Mouse (Mus musculus) WW6 (cell line): Measurements from ENCODE around the gene Arrdc1.
"Not testable (repeated sequence)": the region's sequence is repeated elsewhere in the genome, so short reads cannot be mapped to it uniquely, and the experiment has no call there.

Experiments
- DNase-seq: peaks from one replicate; pipeline ENCODE4 v3.0.0-alpha.2; 2013; ENCODE audit warnings: low read depth, low spot score

Arrdc1 gene

GRCm38 (mm10) chr2:24935057-24935796, at the start of gene Arrdc1:
Arrdc1 (minus strand) TSS chr2:24935252.
- peak; percentile 94 for DNase-seq

GRCm38 (mm10) chr2:24976960-24977359, 41.9 kb upstream of the Arrdc1 start:
- DNase-seq: no peak

GRCm38 (mm10) chr2:24975704-24976297, 40.7 kb upstream of the Arrdc1 start, which contains the start of gene Pnpla7:
Pnpla7 (plus strand) TSS chr2:24976033.
- DNase-seq: peak; percentile 39

GRCm38 (mm10) chr2:24974906-24975703, 40.1 kb upstream of the Arrdc1 start, which contains the start of gene Mrpl41:
Mrpl41 (minus strand) TSS chr2:24975098.
- peak; percentile 86 for DNase-seq

GRCm38 (mm10) chr2:24974452-24974851, 39.4 kb upstream of the Arrdc1 start:
- DNase-seq: not testable (repeated sequence)

GRCm38 (mm10) chr2:24970386-24970785, 35.3 kb upstream of the Arrdc1 start:
- no peak for DNase-seq

GRCm38 (mm10) chr2:24962304-24963000, 27.4 kb upstream of the Arrdc1 start, which contains the start of gene Dph7:
Dph7 (plus strand) TSS chr2:24962400.
- peak; percentile 64 for DNase-seq

GRCm38 (mm10) chr2:24960910-24961309, 25.9 kb upstream of the Arrdc1 start:
- no peak for DNase-seq

GRCm38 (mm10) chr2:24952537-24953055, 17.5 kb upstream of the Arrdc1 start:
- DNase-seq: no peak

GRCm38 (mm10) chr2:24950189-24950535, 15.1 kb upstream of the Arrdc1 start:
- DNase-seq: no peak

- DNase-seq: peak; percentile 89
These were observed 14.6 kb upstream of the Arrdc1 start, which contains the start of gene Zmynd19 for GRCm38 (mm10) chr2:24949421-24950188. Zmynd19 (plus strand) TSS chr2:24949792.

- not testable (repeated sequence) for DNase-seq
These were observed 9.3 kb upstream of the Arrdc1 start for GRCm38 (mm10) chr2:24944304-24944703.

- no peak for DNase-seq
These were observed 7.0 kb upstream of the Arrdc1 start for GRCm38 (mm10) chr2:24942092-24942491.

- no peak for DNase-seq
These were observed 550 bp downstream of the Arrdc1 start for GRCm38 (mm10) chr2:24934441-24934963.

GRCm38 (mm10) chr2:24929593-24929992, 5.5 kb downstream of the Arrdc1 start:
- DNase-seq: no peak

GRCm38 (mm10) chr2:24929119-24929518, 5.9 kb downstream of the Arrdc1 start:
- DNase-seq: no peak

- no peak for DNase-seq
These were observed 7.1 kb downstream of the Arrdc1 start for GRCm38 (mm10) chr2:24927810-24928479.

GRCm38 (mm10) chr2:24926965-24927358, 8.1 kb downstream of the Arrdc1 start:
- no peak for DNase-seq

GRCm38 (mm10) chr2:24926345-24926964, 8.6 kb downstream of the Arrdc1 start:
- no peak for DNase-seq
